Mouse (Mus musculus): ENCODE results near the gene Pld1. TPM values are rescaled to one million over a fixed set of nuclear protein-coding genes. Genes with fewer than 3 reads are reported as not detected.

Gene Pld1
- polyA plus RNA-seq, 1 experiment from 2014 or later = 4.1 TPM

- no peak for ATAC-seq (ENCODE audit: low FRiP score)
- Histone ChIP-seq H3K9ac (no peak overlapping the region), H3K36me3 (replicated peaks) (no peaks in the 10 kb centered on the region), H3K4me2 (no peak overlapping the region), H3K4me1 (peaks cover 5% of the 10 kb centered on the region; the same call in 1 of the 2 replicates), H3K9me3 (no peaks in the 10 kb centered on the region), H3K27ac (no peak overlapping the region), H3K4me3 (replicated peaks) (no peak overlapping the region), H3K27me3 (no peaks in the 10 kb centered on the region)
- WGBS = 90% methylated on average over 2 of the region's 2 CpGs
Observed at GRCm38 (mm10) chr3:28017002-28017401, 78.5 kb downstream of the Pld1 start.

- Histone ChIP-seq H3K36me3 (replicated peaks) (no peaks in the 10 kb centered on the region), H3K9ac (no peak overlapping the region), H3K4me3 (replicated peaks) (no peak overlapping the region), H3K27me3 (no peaks in the 10 kb centered on the region), H3K27ac (no peak overlapping the region), H3K4me2 (no peak overlapping the region), H3K4me1 (0 out of 2 replicates have a peak, but pooled peaks cover 2% of the 10 kb centered on the region), H3K9me3 (no peaks in the 10 kb centered on the region)
- 72% methylated on average over 4 of the region's 4 CpGs for WGBS
- no peak for ATAC-seq (ENCODE audit: low FRiP score)
Observed at GRCm38 (mm10) chr3:28019727-28020126, 81.2 kb downstream of the Pld1 start.

GRCm38 (mm10) chr3:28020404-28020803, 81.9 kb downstream of the Pld1 start:
- Histone ChIP-seq H3K4me3 (replicated peaks) (no peak overlapping the region), H3K36me3 (replicated peaks) (no peaks in the 10 kb centered on the region), H3K4me1 (0 out of 2 replicates have a peak, but pooled peaks cover 2% of the 10 kb centered on the region), H3K9me3 (no peaks in the 10 kb centered on the region), H3K4me2 (no peak overlapping the region), H3K27ac (no peak overlapping the region), H3K27me3 (no peaks in the 10 kb centered on the region), H3K9ac (no peak overlapping the region)
- ATAC-seq (ENCODE audit: low FRiP score) = no peak
- WGBS = 87% methylated on average over 2 of the region's 2 CpGs

- Histone ChIP-seq H3K4me1 (no peaks in the 10 kb centered on the region), H3K9ac (no peak overlapping the region), H3K36me3 (replicated peaks) (no peaks in the 10 kb centered on the region), H3K27ac (no peak overlapping the region), H3K4me2 (no peak overlapping the region), H3K27me3 (no peaks in the 10 kb centered on the region), H3K9me3 (no peaks in the 10 kb centered on the region), H3K4me3 (replicated peaks) (no peak overlapping the region)
- WGBS = 82% methylated on average over 5 of the region's 5 CpGs
- ATAC-seq (ENCODE audit: low FRiP score) = no peak
Observed at GRCm38 (mm10) chr3:28022191-28022590, 83.7 kb downstream of the Pld1 start.

- no peaks in the 10 kb centered on the region for H3K36me3 ChIP-seq (replicated peaks)
- no peaks in the 10 kb centered on the region for H3K9me3 ChIP-seq
- no peak overlapping the region for H3K9ac ChIP-seq
- ATAC-seq (ENCODE audit: low FRiP score) = no peak
- WGBS = 81% methylated on average over 3 of the region's 3 CpGs
- H3K4me3 ChIP-seq (replicated peaks) = no peak overlapping the region
- H3K27me3 ChIP-seq = no peaks in the 10 kb centered on the region
- H3K4me2 ChIP-seq = no peak overlapping the region
- H3K4me1 ChIP-seq = peaks cover 8% of the 10 kb centered on the region
- H3K27ac ChIP-seq = no peak overlapping the region
Observed at GRCm38 (mm10) chr3:28026876-28027275, 88.4 kb downstream of the Pld1 start.

- no peaks in the 10 kb centered on the region for H3K36me3 ChIP-seq (replicated peaks)
- no peaks in the 10 kb centered on the region for H3K9me3 ChIP-seq
- no peak for ATAC-seq (ENCODE audit: low FRiP score)
- H3K4me1 ChIP-seq = peaks cover 11% of the 10 kb centered on the region
- H3K9ac ChIP-seq = no peak overlapping the region
- H3K4me3 ChIP-seq (replicated peaks) = no peak overlapping the region
- H3K4me2 ChIP-seq = no peak overlapping the region
- H3K27me3 ChIP-seq = no peaks in the 10 kb centered on the region
- WGBS = 90% methylated on average over 10 of the region's 10 CpGs
- H3K27ac ChIP-seq = no peak overlapping the region
Observed at GRCm38 (mm10) chr3:28028456-28028855, 90.0 kb downstream of the Pld1 start.

- ATAC-seq (ENCODE audit: low FRiP score) = no peak
- H3K4me2 ChIP-seq = no peak overlapping the region
- no peak overlapping the region for H3K27ac ChIP-seq
- WGBS = 84% methylated on average over 5 of the region's 5 CpGs
- peaks cover 11% of the 10 kb centered on the region for H3K4me1 ChIP-seq
- no peaks in the 10 kb centered on the region for H3K9me3 ChIP-seq
- H3K4me3 ChIP-seq (replicated peaks) = no peak overlapping the region
- no peaks in the 10 kb centered on the region for H3K27me3 ChIP-seq
- no peak overlapping the region for H3K9ac ChIP-seq
- no peaks in the 10 kb centered on the region for H3K36me3 ChIP-seq (replicated peaks)
Observed at GRCm38 (mm10) chr3:28030860-28031259, 92.4 kb downstream of the Pld1 start.

GRCm38 (mm10) chr3:28031643-28032243, 93.2 kb downstream of the Pld1 start:
- Histone ChIP-seq H3K4me1 (peaks cover 11% of the 10 kb centered on the region), H3K4me3 (replicated peaks) (no peak overlapping the region), H3K36me3 (replicated peaks) (no peaks in the 10 kb centered on the region), H3K4me2 (peak overlapping the region; percentile 1; the same call in 1 of the 2 replicates), H3K9ac (no peak overlapping the region), H3K9me3 (no peaks in the 10 kb centered on the region), H3K27ac (peak overlapping the region; percentile 43; the same call in 1 of the 2 replicates), H3K27me3 (no peaks in the 10 kb centered on the region)
- 22% methylated on average over 7 of the region's 7 CpGs for WGBS
- ATAC-seq (ENCODE audit: low FRiP score) = 0 out of 2 replicates have a peak, but pooled peaks have one; percentile 39

GRCm38 (mm10) chr3:28033898-28034297, 95.4 kb downstream of the Pld1 start:
- H3K27me3 ChIP-seq = no peaks in the 10 kb centered on the region
- 93% methylated on average over 3 of the region's 3 CpGs for WGBS
- H3K9ac ChIP-seq = no peak overlapping the region
- no peak overlapping the region for H3K4me3 ChIP-seq (replicated peaks)
- H3K36me3 ChIP-seq (replicated peaks) = no peaks in the 10 kb centered on the region
- no peak for ATAC-seq (ENCODE audit: low FRiP score)
- H3K4me2 ChIP-seq = no peak overlapping the region
- no peaks in the 10 kb centered on the region for H3K9me3 ChIP-seq
- H3K4me1 ChIP-seq = peaks cover 14% of the 10 kb centered on the region
- H3K27ac ChIP-seq = no peak overlapping the region

- Histone ChIP-seq H3K36me3 (replicated peaks) (no peaks in the 10 kb centered on the region), H3K27ac (no peak overlapping the region), H3K4me1 (peaks cover 14% of the 10 kb centered on the region), H3K27me3 (no peaks in the 10 kb centered on the region), H3K9me3 (no peaks in the 10 kb centered on the region), H3K4me3 (replicated peaks) (no peak overlapping the region), H3K4me2 (no peak overlapping the region), H3K9ac (no peak overlapping the region)
- no peak for ATAC-seq (ENCODE audit: low FRiP score)
- WGBS = 60% methylated on average over 5 of the region's 5 CpGs
Observed at GRCm38 (mm10) chr3:28034707-28035333, 96.3 kb downstream of the Pld1 start.

- H3K4me1 ChIP-seq = peaks cover 4% of the 10 kb centered on the region
- no peaks in the 10 kb centered on the region for H3K27me3 ChIP-seq
- H3K27ac ChIP-seq = no peak overlapping the region
- no peak overlapping the region for H3K4me2 ChIP-seq
- no peak overlapping the region for H3K9ac ChIP-seq
- H3K4me3 ChIP-seq (replicated peaks) = no peak overlapping the region
- ATAC-seq (ENCODE audit: low FRiP score) = no peak
- 76% methylated on average over 8 of the region's 8 CpGs for WGBS
- no peaks in the 10 kb centered on the region for H3K36me3 ChIP-seq (replicated peaks)
- no peaks in the 10 kb centered on the region for H3K9me3 ChIP-seq
Observed at GRCm38 (mm10) chr3:28037320-28037932, 98.9 kb downstream of the Pld1 start.

- WGBS = 32% methylated on average over 2 of the region's 2 CpGs
- ATAC-seq (ENCODE audit: low FRiP score) = no peak
- Histone ChIP-seq H3K9ac (no peak overlapping the region), H3K27me3 (no peaks in the 10 kb centered on the region), H3K9me3 (no peaks in the 10 kb centered on the region), H3K4me1 (peaks cover 4% of the 10 kb centered on the region), H3K27ac (no peak overlapping the region), H3K36me3 (replicated peaks) (no peaks in the 10 kb centered on the region), H3K4me3 (replicated peaks) (no peak overlapping the region), H3K4me2 (no peak overlapping the region)
Observed at GRCm38 (mm10) chr3:28038106-28038505, 99.6 kb downstream of the Pld1 start.

- no peak overlapping the region for H3K9ac ChIP-seq
- no peak for ATAC-seq (ENCODE audit: low FRiP score)
- no peaks in the 10 kb centered on the region for H3K27me3 ChIP-seq
- peaks cover 4% of the 10 kb centered on the region for H3K4me1 ChIP-seq
- H3K4me3 ChIP-seq (replicated peaks) = no peak overlapping the region
- WGBS = 22% methylated on average over 1 of the region's 1 CpGs
- no peak overlapping the region for H3K4me2 ChIP-seq
- no peaks in the 10 kb centered on the region for H3K9me3 ChIP-seq
- no peaks in the 10 kb centered on the region for H3K36me3 ChIP-seq (replicated peaks)
- no peak overlapping the region for H3K27ac ChIP-seq
Observed at GRCm38 (mm10) chr3:28039760-28040159, 101.3 kb downstream of the Pld1 start.
